Mouse (Mus musculus) retina, postnatal 7 days (tissue): ENCODE measurements around the gene Golga4.

ENCODE experiments used
- DNase-seq: peaks from one replicate; pipeline ENCODE4 v3.0.0-alpha.2; 2012; ENCODE audit warnings: low read depth, low spot score

Gene Golga4

DNA sequence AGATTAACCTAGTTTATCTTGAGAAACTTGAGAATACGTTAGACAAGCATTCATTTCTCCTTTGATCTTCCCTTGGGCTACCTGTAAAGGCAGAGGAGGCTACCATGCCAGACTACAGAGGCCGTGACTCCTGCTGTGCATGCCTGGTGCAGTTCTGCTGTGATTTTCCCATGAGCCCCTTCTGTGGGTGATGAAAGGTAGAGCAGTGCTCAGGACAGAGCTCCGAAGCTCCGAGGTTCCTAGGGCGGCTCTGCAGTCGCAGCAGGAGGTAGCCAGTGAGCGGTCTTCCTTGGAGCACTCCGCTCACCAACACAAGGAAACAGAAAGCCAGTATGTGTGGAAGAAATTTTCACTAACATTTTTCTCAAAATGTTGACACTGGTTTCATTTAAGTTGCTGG lies 15.6 kb downstream of the Golga4 start:
- no peak for DNase-seq

DNA sequence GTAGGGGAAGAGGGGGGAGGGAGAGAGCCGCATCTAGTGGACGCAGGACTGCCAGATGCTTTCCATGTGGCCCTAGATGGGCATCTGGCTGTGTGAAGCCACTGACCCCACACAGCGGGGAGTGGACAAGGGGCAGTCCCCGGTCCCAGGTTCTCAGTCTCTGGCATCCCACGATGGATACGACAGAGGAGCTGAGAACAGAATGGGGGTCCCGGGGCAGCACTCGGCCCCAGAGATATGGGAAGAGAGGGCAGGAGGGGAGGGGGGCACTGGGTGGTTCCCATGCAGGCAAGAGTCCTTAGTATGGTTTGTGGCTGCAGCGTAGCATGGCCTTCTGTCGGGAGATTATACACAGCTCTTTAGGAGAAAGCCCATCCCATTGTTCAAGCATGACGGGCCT lies 17.7 kb downstream of the Golga4 start:
- DNase-seq, result no peak

- DNase-seq, result no peak
Measured at GRCm38 (mm10) chr9:118527056-118527455, 21.0 kb downstream of the Golga4 start.

DNA sequence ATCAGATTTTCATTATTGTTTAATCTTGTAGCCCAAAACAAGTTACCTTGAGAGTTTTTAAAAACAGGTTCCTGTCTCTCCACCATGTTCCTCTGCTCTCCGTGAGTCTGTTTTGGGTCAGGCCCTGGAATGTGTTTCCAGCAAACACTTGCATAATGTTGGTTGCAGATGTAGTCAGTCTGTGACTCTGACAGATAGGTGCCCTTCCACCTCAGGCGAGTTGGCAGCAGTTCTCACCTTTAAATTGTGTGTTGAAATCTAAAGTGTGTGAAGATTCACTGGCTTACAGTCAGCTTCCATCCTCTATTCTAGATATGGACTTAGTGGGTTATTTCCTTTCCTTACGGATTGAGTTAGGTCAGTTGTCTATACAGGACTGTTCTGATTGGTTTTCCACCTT lies 23.7 kb downstream of the Golga4 start:
- no peak for DNase-seq

GRCm38 (mm10) chr9:118530679-118531078 lies 24.6 kb downstream of the Golga4 start:
- DNase-seq, result no peak

GRCm38 (mm10) chr9:118532516-118533205 lies 26.6 kb downstream of the Golga4 start:
- no peak for DNase-seq

GRCm38 (mm10) chr9:118536946-118537345 lies 30.9 kb downstream of the Golga4 start:
- no peak for DNase-seq

GRCm38 (mm10) chr9:118537463-118538339 lies 31.6 kb downstream of the Golga4 start:
- no peak for DNase-seq

GRCm38 (mm10) chr9:118541851-118542250 lies 35.8 kb downstream of the Golga4 start:
- no peak for DNase-seq

DNA sequence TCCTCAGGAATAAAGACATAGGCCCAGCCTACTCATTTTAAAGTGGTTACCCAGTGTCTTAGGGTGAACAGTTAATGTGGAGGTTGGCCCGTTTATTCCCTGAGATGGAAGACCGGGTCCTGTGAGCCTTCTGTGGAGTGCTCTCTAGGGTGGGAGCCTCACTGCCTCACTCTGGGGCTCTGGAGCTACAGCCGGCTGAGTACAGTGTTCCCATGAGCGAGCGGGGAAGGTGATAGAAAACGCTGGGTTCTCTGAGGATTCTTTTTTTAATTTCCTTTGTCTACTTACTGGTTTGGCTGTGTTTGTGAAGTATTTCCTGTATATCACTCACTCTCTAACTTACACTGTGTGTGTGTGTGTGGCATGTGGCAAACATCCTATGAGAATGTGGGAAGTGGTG lies 39.1 kb downstream of the Golga4 start:
- no peak for DNase-seq

GRCm38 (mm10) chr9:118548651-118549050 lies 42.6 kb downstream of the Golga4 start:
- DNase-seq, result no peak

DNA sequence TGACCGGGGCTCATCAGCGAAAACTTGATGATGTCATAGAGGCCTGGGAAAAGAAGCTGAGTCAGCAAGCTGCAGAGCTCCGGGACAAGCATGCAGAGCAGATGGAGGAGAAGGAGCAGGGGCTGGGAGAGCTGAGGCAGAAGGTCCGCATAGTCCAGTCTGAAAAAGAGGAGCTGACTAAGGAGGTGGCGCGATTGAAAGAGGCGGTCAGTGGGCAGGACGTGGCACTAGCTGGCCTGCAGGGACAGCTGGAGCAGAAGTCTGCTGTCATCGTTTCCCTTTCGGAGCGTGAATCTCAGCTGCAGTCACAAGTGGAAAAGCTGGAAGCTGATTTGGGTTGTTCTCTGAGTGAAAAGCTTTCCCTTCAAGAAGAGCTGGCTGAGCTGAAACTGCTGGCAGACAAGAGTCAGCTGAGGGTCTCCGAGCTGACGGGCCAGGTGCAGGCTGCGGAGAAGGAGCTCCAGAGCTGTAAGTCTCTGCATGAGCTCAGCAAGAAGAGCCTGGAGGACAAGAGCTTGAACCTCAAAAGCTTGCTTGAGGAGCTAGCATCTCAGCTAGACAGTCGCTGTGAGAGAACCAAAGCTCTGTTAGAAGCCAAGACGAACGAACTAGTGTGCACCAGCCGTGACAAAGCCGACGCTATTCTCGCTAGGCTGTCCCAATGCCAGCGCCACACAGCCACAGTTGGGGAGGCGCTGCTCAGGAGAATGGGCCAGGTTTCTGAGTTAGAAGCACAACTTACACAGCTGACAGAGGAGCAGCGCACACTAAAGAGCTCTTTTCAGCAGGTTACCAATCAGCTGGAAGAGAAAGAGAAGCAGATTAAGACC lies 51.1 kb downstream of the Golga4 start:
- DNase-seq, result no peak

DNA sequence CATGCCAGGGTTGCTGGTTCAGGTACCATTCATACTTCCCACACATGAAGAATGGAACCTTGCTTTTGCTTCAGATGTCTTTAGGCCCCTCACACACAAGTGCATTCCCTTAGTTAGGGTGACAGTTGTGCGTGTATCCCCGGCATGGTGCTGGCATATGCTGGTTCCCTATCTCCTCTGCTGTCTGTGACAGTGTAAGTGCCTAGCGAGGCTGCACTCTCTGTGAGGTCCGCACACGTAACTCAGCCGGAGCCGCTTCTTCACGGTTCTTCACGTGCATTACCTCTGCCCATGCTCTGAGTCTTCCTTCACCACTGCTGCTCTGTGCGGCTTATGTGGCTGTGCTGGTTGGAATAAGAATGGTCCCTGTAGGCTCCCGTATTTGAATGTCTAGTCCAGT lies 57.3 kb downstream of the Golga4 start:
- no peak for DNase-seq

GRCm38 (mm10) chr9:118563866-118564265 lies 57.8 kb downstream of the Golga4 start:
- DNase-seq, result no peak

DNA sequence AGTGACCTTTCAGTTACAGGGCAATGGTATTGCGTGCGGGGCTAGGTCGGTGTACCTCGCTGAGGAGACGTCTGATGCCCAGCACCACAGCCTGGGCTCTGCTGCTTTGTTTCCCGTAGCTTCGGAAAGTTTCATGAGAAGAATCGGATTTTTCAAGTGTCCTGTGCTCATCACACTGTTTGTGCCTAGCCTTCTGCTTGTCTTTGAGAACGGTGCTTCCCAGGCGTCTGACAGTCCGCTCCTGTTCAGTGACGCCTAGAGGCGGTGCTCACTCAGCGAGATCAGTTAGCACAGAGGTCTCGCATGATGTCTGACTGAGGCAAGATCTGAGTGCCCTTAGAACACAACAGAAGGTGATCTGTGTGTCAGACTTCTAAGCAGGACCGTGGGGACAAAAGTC lies 58.6 kb downstream of the Golga4 start:
- DNase-seq, result no peak

DNA sequence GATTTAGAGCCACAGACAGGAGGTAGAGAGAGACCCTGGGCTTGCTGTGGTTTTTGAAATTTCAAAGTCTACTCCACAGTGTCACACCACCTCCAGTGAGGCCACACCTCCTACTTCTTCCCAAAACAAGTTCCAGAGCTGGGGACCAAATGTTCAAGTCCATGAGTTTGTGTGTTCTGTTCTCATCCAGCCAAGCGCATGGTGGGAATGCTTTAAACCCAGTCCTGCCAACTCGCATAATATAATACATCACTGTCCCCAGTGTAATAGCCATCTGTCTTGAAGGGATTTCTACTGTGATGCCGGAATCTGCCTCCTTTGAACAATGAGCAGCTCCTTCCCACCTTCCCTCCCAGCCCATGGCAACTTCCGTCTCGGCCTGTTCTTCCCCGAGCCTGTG lies 63.3 kb downstream of the Golga4 start:
- DNase-seq, result no peak

GRCm38 (mm10) chr9:118570865-118571264 lies 64.8 kb downstream of the Golga4 start:
- no peak for DNase-seq

- no peak for DNase-seq
Measured at GRCm38 (mm10) chr9:118571701-118572100, 65.6 kb downstream of the Golga4 start.

DNA sequence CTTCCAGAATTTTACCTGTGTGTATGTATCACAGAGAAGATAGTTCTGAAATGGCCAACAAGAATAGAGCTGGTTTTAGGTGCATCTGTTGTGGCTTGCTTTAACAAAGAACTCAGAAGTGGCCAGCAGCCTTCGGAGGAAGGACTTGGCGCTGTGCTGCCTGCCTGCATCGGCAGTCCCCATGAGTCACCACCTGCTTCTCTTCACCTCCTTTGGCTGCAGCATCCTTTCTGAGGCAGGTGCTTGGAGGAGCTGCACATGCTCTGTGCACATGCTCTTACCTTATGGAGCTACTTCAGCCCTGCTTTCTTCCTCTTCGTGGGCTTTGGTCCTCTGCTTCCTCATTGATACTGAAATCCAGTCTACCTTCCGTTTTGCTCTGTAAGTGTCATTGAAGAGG lies 68.8 kb downstream of the Golga4 start:
- DNase-seq, result no peak

DNA sequence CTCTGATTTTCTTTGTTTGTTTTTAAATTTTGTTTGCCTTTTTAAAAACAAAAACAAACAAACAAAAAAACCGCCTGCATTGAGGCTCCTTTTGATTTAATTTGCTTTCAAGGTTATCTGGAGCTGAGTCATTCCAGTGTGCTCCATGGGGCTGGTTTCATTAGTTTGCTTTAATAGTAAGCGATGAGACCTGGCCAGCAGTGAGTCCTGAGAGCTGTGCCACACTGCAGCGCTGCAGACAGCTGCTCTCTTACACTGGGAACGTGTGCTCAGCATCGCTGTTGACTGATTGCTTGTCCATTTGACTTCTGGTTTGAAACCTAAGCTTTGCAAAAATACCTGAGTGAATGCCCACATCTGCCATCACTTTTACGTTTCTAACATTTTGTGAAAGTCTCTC lies 74.3 kb downstream of the Golga4 start:
- DNase-seq, result no peak

- DNase-seq, result no peak
Measured at GRCm38 (mm10) chr9:118582757-118583156, 76.7 kb downstream of the Golga4 start.

DNA sequence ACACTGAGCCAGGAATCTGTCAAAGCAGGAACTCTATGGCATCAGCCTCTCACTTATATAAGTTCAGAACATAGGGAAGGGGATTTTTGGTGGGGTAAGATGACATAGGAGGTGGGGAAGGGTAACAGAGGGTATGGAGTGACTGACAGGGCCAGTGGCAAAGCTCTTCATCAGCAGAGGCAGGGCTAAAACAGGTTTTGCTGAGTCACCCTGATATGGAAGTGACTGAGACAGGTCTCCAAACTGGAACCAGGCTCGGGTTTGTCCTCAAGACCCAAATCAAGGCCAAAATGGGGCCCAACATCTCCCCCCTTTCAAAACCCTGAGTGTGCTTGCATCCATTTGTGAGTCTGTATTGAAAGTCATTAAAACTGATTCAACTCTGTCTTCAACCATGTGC lies 78.8 kb downstream of the Golga4 start:
- no peak for DNase-seq
